Mouse (Mus musculus) hindbrain, embryonic 13.5 days (tissue): ENCODE data around the gene Morc3. TPM values are rescaled to one million over a fixed set of nuclear protein-coding genes. Genes with fewer than 3 reads are reported as not detected.

ENCODE experiments used
- ATAC-seq: fragments of 200-750 bp; cut with Nextera tagmentation; 2 replicates; pipeline ENCODE4 v1.8.0; 2017; ENCODE audit warnings: moderate TSS enrichment; ENCODE audit not compliant: low FRiP score
- H3K27ac ChIP-seq: fragments of 300-500 bp; sonication (generic); 2 replicates; pipeline ENCODE4 v1.5.1; 2015; ENCODE audit warnings: inconsistent platforms, mild to moderate bottlenecking, moderate library complexity
- H3K27me3 ChIP-seq: fragments of 300-500 bp; sonication (generic); 2 replicates; pipeline ENCODE4 v1.6.1; 2015; ENCODE audit warnings: mild to moderate bottlenecking, inconsistent platforms
- H3K36me3 ChIP-seq: fragments of 300-500 bp; sonication (generic); 2 replicates; pipeline ENCODE4 v1.6.1; 2015; ENCODE audit warnings: mild to moderate bottlenecking, inconsistent platforms
- H3K4me1 ChIP-seq: fragments of 300-500 bp; sonication (generic); replicated peaks from 2 replicates; pipeline ENCODE4 v1.6.1; 2015; ENCODE audit warnings: inconsistent platforms
- H3K4me2 ChIP-seq: fragments of 300-500 bp; sonication (generic); 2 replicates; pipeline ENCODE4 v1.6.1; 2015; ENCODE audit warnings: inconsistent platforms, mild to moderate bottlenecking, moderate library complexity
- H3K4me3 ChIP-seq: fragments of 300-500 bp; sonication (generic); 2 replicates; pipeline ENCODE4 v1.5.1; 2015; ENCODE audit warnings: mild to moderate bottlenecking, inconsistent platforms
- H3K9ac ChIP-seq: fragments of 300-500 bp; sonication (generic); 2 replicates; pipeline ENCODE4 v1.6.1; 2015; ENCODE audit warnings: mild to moderate bottlenecking, inconsistent platforms
- H3K9me3 ChIP-seq: fragments of 300-500 bp; sonication (generic); 2 replicates; pipeline ENCODE4 v1.6.1; 2016; ENCODE audit warnings: inconsistent platforms
- WGBS: fragments of 180-500 bp; shearing (Covaris S2); methylation state at CpG from one replicate; pipeline ENCODE4 v1.1.7; 2015; 5-methylcytosine and 5-hydroxymethylcytosine counted together
- polyA plus RNA-seq: library from polyadenylated mRNA; unstranded; fragments of >200 nt; fragmentation: Nextera tagmentation; extraction: Ambion mirVana; gene quantifications from 2 replicates; pipeline ENCODE4 v1.2.1, GENCODE M21; 2015

The Morc3 gene
- polyA plus RNA-seq, 1 experiment from 2014 or later: 42.4 TPM

GRCm38 (mm10) chr16:93903027-93903426, 71.1 kb downstream of the Morc3 start:
- Histone ChIP-seq H3K9me3 (no peaks in the 10 kb centered on the region), H3K27me3 (no peaks in the 10 kb centered on the region), H3K4me2 (no peak overlapping the region), H3K9ac (no peak overlapping the region), H3K36me3 (peaks cover 19% of the 10 kb centered on the region), H3K4me3 (no peak overlapping the region), H3K4me1 (no peaks in the 10 kb centered on the region), H3K27ac (no peak overlapping the region)
- no peak for ATAC-seq
- 80% methylated on average over 6 of the region's 6 CpGs for WGBS

GRCm38 (mm10) chr16:93906156-93907014, 74.5 kb downstream of the Morc3 start:
- Histone ChIP-seq H3K4me2 (no peak overlapping the region), H3K27me3 (no peaks in the 10 kb centered on the region), H3K4me1 (no peaks in the 10 kb centered on the region), H3K9me3 (no peaks in the 10 kb centered on the region), H3K9ac (no peak overlapping the region), H3K4me3 (no peak overlapping the region), H3K27ac (no peak overlapping the region), H3K36me3 (peaks cover 4% of the 10 kb centered on the region)
- peak; percentile 61; the same call in 1 of the 2 replicates for ATAC-seq
- 72% methylated on average over 11 of the region's 11 CpGs for WGBS

- 76% methylated on average over 5 of the region's 5 CpGs for WGBS
Measured at GRCm38 (mm10) chr16:93907761-93908160, 75.8 kb downstream of the Morc3 start.

GRCm38 (mm10) chr16:93908196-93908595, 76.3 kb downstream of the Morc3 start:
- no peaks in the 10 kb centered on the region for H3K9me3 ChIP-seq
- no peak for ATAC-seq
- no peak overlapping the region for H3K4me3 ChIP-seq
- WGBS: 95% methylated on average over 8 of the region's 8 CpGs
- no peaks in the 10 kb centered on the region for H3K27me3 ChIP-seq
- no peaks in the 10 kb centered on the region for H3K4me1 ChIP-seq
- H3K27ac ChIP-seq: no peak overlapping the region
- no peak overlapping the region for H3K4me2 ChIP-seq
- no peak overlapping the region for H3K9ac ChIP-seq
- no peaks in the 10 kb centered on the region for H3K36me3 ChIP-seq

More at GRCm38 (mm10) chr16:93907761-93908160, 75.8 kb downstream of the Morc3 start:
- Histone ChIP-seq H3K27ac (no peak overlapping the region), H3K4me1 (no peaks in the 10 kb centered on the region), H3K9me3 (no peaks in the 10 kb centered on the region), H3K4me3 (no peak overlapping the region), H3K27me3 (no peaks in the 10 kb centered on the region), H3K9ac (no peak overlapping the region), H3K4me2 (no peak overlapping the region), H3K36me3 (no peaks in the 10 kb centered on the region)
- ATAC-seq: no peak

GRCm38 (mm10) chr16:93909936-93910335, 78.0 kb downstream of the Morc3 start:
- Histone ChIP-seq H3K36me3 (no peaks in the 10 kb centered on the region), H3K4me1 (no peaks in the 10 kb centered on the region), H3K27me3 (no peaks in the 10 kb centered on the region), H3K9ac (no peak overlapping the region), H3K9me3 (no peaks in the 10 kb centered on the region), H3K4me2 (no peak overlapping the region), H3K4me3 (no peak overlapping the region), H3K27ac (no peak overlapping the region)
- ATAC-seq: no peak
- 90% methylated on average over 3 of the region's 3 CpGs for WGBS

- H3K9ac ChIP-seq: no peak overlapping the region
- WGBS: 73% methylated on average over 28 of the region's 28 CpGs
- H3K4me2 ChIP-seq: no peak overlapping the region
- no peak overlapping the region for H3K4me3 ChIP-seq
- H3K4me1 ChIP-seq: no peaks in the 10 kb centered on the region
- no peak overlapping the region for H3K27ac ChIP-seq
- H3K27me3 ChIP-seq: no peaks in the 10 kb centered on the region
- no peaks in the 10 kb centered on the region for H3K36me3 ChIP-seq
- no peaks in the 10 kb centered on the region for H3K9me3 ChIP-seq
- ATAC-seq: no peak
Measured at GRCm38 (mm10) chr16:93910735-93911665, 79.1 kb downstream of the Morc3 start.

GRCm38 (mm10) chr16:93912158-93912557, 80.2 kb downstream of the Morc3 start:
- Histone ChIP-seq H3K27ac (no peak overlapping the region), H3K4me1 (no peaks in the 10 kb centered on the region), H3K4me2 (no peak overlapping the region), H3K9ac (no peak overlapping the region), H3K27me3 (no peaks in the 10 kb centered on the region), H3K36me3 (no peaks in the 10 kb centered on the region), H3K9me3 (no peaks in the 10 kb centered on the region), H3K4me3 (no peak overlapping the region)
- 64% methylated on average over 5 of the region's 5 CpGs for WGBS
- 0 out of 2 replicates have a peak, but pooled peaks have one; percentile 43 for ATAC-seq

GRCm38 (mm10) chr16:93912808-93913207, 80.9 kb downstream of the Morc3 start:
- Histone ChIP-seq H3K4me3 (no peak overlapping the region), H3K9me3 (no peaks in the 10 kb centered on the region), H3K9ac (no peak overlapping the region), H3K4me2 (no peak overlapping the region), H3K27ac (no peak overlapping the region), H3K27me3 (no peaks in the 10 kb centered on the region; the same call in 1 of the 2 replicates), H3K4me1 (no peaks in the 10 kb centered on the region), H3K36me3 (no peaks in the 10 kb centered on the region)
- 70% methylated on average over 3 of the region's 3 CpGs for WGBS
- no peak for ATAC-seq

- Histone ChIP-seq H3K36me3 (no peaks in the 10 kb centered on the region), H3K4me2 (no peak overlapping the region), H3K9me3 (no peaks in the 10 kb centered on the region), H3K4me3 (no peak overlapping the region), H3K27me3 (no peaks in the 10 kb centered on the region; the same call in 1 of the 2 replicates), H3K9ac (no peak overlapping the region), H3K4me1 (peaks cover 6% of the 10 kb centered on the region), H3K27ac (no peak overlapping the region)
- ATAC-seq: no peak
- WGBS: 81% methylated on average over 10 of the region's 10 CpGs
Measured at GRCm38 (mm10) chr16:93913881-93914576, 82.1 kb downstream of the Morc3 start.

GRCm38 (mm10) chr16:93915338-93915849, 83.5 kb downstream of the Morc3 start:
- no peaks in the 10 kb centered on the region for H3K36me3 ChIP-seq
- H3K4me2 ChIP-seq: no peak overlapping the region
- no peak for ATAC-seq
- H3K27me3 ChIP-seq: peaks cover 5% of the 10 kb centered on the region
- peaks cover 8% of the 10 kb centered on the region for H3K4me1 ChIP-seq
- no peak overlapping the region for H3K27ac ChIP-seq
- no peak overlapping the region for H3K4me3 ChIP-seq
- H3K9me3 ChIP-seq: no peaks in the 10 kb centered on the region
- no peak overlapping the region for H3K9ac ChIP-seq
- 38% methylated on average over 8 of the region's 10 CpGs for WGBS

- peak overlapping the region; percentile 45 for H3K4me2 ChIP-seq
- H3K36me3 ChIP-seq: no peaks in the 10 kb centered on the region
Measured at GRCm38 (mm10) chr16:93917712-93918678, 86.1 kb downstream of the Morc3 start.

More at GRCm38 (mm10) chr16:93917712-93918678, 86.1 kb downstream of the Morc3 start:
- WGBS: 41% methylated on average over 22 of the region's 22 CpGs
- peak; percentile 52; the same call in 1 of the 2 replicates for ATAC-seq
- Histone ChIP-seq H3K27ac (no peak overlapping the region), H3K27me3 (peaks cover 5% of the 10 kb centered on the region), H3K9ac (no peak overlapping the region), H3K4me3 (0 out of 2 replicates have a peak overlapping the region, but pooled peaks have one; percentile 7), H3K4me1 (peaks cover 8% of the 10 kb centered on the region), H3K9me3 (no peaks in the 10 kb centered on the region)
